Mouse (Mus musculus): ENCODE data around the gene Sppl3.

- no peak for TF ChIP-seq POLR2A (IDR thresholded peaks at IDR 0.05; ENCODE audit: insufficient read depth, low read length)
- no peak for TF ChIP-seq EP300 (IDR thresholded peaks at IDR 0.05; ENCODE audit: insufficient read depth, low read depth, low read length)
These were observed 20.6 kb downstream of the Sppl3 start for GRCm38 (mm10) chr5:115031576-115031975.

All from ES-Bruce4 (cell line).